Mouse (Mus musculus) heart, postnatal 14 days (tissue): ENCODE results near the gene Zfp82. TPM values are rescaled to one million over a fixed set of nuclear protein-coding genes. Genes with fewer than 3 reads are reported as not detected.

ENCODE experiments used
- DNase-seq, 2 experiments: peaks; one replicate each; pipeline ENCODE4 v3.0.0; 2021 to 2022
- intact Hi-C: fragments of 180-260 bp; cut with DNase I; formaldehyde crosslinking; loops from one replicate; pipeline ENCODE4 v1.15.1; 2025
- total RNA-seq, 2 experiments: library from RNA; stranded (reverse); gene quantifications; 2 replicates each; pipeline ENCODE4 v1.2.3; 2021

The Zfp82 gene
- total RNA-seq, 2 experiments from 2014 or later, result 2.0 to 2.1 TPM

DNA sequence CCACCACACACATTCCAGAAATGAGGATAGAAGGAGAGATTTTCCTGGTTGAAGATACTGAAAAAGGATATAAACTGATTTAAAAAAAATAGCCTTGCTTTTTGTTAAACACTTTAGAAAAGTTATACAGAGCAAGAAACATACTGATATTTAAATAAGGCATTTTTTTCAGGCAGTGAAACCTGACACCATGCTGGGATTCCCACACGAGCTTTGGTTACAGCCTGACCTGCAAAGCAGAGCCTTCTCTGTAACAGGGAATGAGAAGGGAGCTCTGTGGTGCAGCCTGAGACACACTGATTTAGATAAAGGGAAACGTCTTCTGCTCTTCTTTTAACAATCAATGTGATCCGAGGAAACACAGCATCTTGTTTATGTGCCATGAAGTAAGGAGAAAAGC is 19.1 kb downstream of the Zfp82 start:
- no peak for DNase-seq
- intact Hi-C loops, result no loop called here

GRCm38 (mm10) chr7:30050882-30051548 is 21.7 kb downstream of the Zfp82 start, which contains the start of gene Zfp14:
TSS of gene Zfp14 (minus strand) at chr7:30051380.
- intact Hi-C loops, result no loop called here

GRCm38 (mm10) chr7:30048126-30048525 is 24.6 kb downstream of the Zfp82 start:
- intact Hi-C loops, result no loop called here
- no peak for DNase-seq

More at GRCm38 (mm10) chr7:30050882-30051548, 21.7 kb downstream of the Zfp82 start, which contains the start of gene Zfp14:
- DNase-seq, result peak; percentile 90 to 92

DNA sequence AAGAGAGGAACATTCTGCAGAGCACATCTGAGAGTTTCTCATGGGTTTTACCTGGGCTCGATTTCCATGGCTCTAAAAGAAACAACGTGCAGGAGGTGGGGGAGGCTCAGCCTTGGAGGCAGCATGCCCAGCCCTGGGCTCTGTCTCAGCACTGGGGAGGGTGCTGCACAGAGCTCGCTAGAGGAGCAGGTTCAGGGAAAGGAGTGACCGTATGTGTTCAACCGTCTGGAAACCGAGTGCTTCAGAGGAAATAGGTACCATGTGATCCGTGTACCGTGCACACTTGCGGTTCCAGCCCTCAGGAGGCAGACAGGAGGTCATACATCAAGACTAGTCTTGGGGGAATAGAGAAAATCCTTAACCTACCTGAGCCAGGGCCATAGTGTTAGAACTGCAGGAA is 28.3 kb downstream of the Zfp82 start:
- DNase-seq, result no peak
- intact Hi-C loops, result no loop called here

DNA sequence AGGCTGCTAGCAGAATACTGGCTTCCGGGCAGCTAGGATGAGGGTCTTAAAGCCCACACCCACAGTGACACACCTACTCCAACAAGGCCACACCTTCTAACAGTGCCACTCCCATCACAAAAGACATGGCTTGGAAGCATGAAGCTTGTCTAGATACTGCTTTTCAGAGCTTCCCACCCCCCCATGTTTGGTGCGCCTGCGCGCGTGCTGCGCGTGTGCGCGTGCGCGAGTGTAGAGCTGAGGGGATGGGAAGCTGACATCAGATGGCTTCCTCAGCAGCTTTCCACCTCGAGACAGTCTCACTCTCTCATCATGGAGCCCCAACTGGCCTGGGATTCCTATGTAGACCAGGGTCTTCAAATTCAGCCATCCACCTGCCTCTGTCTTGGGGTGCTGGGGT is 38.4 kb downstream of the Zfp82 start:
- intact Hi-C loops, result no loop called here
- no peak for DNase-seq

DNA sequence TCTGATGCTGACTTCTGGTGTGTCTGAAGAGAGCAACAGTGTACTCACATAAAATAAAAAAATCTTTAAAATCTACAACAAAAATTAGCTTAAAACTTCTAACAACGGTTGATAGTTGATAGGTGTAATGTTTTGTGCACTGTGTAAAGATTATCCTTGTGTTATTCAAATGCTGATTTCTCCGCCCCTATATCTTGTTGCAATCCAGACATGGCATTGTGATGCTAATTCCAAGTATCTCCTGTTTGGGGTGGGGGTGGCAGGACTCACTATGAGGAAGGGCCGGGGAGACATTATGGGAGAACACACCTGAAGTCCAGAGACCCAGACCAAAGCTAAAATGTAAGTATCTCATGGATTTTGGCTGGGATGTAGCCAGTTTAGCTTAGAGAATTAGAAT is 41.3 kb downstream of the Zfp82 start:
- intact Hi-C loops, result no loop called here
- no peak for DNase-seq

GRCm38 (mm10) chr7:30030677-30031076 is 42.0 kb downstream of the Zfp82 start:
- intact Hi-C loops, result no loop called here

GRCm38 (mm10) chr7:30028572-30028971 is 44.1 kb downstream of the Zfp82 start:
- no peak for DNase-seq
- intact Hi-C loops, result no loop called here

More at GRCm38 (mm10) chr7:30030677-30031076, 42.0 kb downstream of the Zfp82 start:
- DNase-seq, result no peak

- no peak for DNase-seq
- intact Hi-C loops, result no loop called here
Observed at GRCm38 (mm10) chr7:30027331-30027730, 45.4 kb downstream of the Zfp82 start.

DNA sequence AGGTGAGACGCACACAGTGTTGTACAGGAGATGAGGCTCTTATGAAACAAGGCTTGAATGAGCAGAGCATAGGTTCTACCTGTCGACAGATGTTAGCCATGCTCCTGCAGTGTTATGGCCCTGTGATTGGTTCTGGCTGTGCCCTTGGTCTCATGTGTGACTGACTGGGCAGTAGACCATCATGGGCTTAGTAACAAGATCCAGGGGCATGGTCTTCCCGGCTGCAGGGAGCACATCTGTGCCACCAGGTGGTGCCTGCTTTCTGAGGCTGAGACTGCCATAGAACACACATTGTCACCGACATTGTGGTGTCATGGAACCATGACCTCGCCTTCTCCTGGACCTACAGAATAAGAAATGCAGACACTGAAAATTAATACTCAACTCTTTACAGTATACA is 47.3 kb downstream of the Zfp82 start:
- intact Hi-C loops, result no loop called here
- DNase-seq, result no peak

DNA sequence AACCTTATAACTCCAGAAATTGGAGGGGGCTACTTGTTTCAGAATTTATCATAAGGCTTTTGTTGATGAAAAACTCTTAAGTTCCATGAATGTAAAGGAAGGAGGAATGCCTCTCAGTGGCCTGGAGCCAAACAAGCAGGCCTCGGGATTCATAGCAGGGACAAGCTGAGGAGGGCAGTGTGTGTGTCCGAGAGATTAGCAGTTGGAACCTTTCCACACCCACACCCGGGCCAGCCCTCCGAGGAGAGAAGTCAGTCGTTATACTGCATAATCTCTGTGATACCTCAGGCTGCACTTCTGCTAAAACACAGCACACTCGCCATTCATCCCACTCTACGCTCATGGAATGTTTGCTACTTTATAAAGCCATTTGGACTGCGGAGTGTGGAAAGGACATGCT is 48.9 kb downstream of the Zfp82 start:
- no peak for DNase-seq
- intact Hi-C loops, result no loop called here

DNA sequence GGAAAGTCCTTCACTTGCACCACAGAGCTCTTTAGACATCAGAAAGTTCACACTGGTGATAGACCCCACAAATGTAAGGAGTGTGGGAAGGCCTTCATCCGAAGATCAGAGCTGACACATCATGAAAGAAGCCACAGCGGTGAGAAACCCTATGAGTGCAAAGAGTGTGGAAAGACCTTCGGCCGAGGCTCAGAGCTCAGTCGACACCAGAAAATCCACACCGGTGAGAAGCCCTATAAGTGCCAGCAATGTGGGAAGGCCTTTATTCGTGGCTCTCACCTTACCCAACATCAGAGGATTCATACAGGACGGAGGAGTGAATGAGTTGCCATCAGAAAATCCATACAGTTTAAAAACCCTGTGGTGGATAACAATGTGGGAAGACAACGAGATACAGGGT is 49.4 kb downstream of the Zfp82 start:
- intact Hi-C loops, result no loop called here
- no peak for DNase-seq

GRCm38 (mm10) chr7:30019543-30019942 is 53.2 kb downstream of the Zfp82 start:
- intact Hi-C loops, result no loop called here

GRCm38 (mm10) chr7:30017226-30017625 is 55.5 kb downstream of the Zfp82 start:
- intact Hi-C loops, result no loop called here
- no peak for DNase-seq

More at GRCm38 (mm10) chr7:30019543-30019942, 53.2 kb downstream of the Zfp82 start:
- no peak for DNase-seq

- peak; percentile 25 to 55 for DNase-seq
- intact Hi-C loops, result loop anchor here (2.0 kb wide), 1 partner anchor 76 kb away; no protein-coding TSS in a partner anchor
Observed at GRCm38 (mm10) chr7:30012956-30013363, 59.7 kb downstream of the Zfp82 start.

DNA sequence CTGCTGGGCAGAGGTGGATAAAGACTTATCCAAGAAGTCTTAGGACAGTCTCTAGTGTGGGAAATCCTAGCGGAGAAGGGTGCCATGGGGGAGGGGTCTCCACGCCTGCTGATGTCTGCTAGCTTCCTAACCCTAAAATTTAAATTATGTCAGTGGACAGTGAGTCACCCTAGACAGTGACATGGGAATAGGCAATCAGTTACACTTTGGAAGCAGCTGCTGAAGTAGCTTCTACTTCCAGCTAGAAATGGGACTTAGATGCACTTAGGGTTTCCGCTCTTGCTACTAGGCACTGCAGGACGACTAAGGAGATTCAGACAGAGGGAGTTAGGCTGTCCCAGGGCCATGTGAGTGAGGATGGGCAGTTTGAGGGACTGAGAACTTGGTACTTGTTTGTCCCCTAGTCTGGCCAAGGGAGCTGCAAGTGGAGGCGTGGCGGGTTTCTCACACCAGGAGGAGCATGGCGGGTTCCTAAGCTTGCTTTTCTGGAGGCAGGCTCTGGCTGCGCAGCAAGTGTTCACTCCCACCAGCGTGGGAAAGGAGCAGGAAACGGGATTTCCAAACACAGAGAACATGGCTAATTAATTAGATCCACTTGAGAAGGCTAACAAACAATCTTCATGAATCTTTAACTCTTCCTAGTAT is 62.0 kb downstream of the Zfp82 start:
- intact Hi-C loops, result no loop called here
- DNase-seq, result no peak

DNA sequence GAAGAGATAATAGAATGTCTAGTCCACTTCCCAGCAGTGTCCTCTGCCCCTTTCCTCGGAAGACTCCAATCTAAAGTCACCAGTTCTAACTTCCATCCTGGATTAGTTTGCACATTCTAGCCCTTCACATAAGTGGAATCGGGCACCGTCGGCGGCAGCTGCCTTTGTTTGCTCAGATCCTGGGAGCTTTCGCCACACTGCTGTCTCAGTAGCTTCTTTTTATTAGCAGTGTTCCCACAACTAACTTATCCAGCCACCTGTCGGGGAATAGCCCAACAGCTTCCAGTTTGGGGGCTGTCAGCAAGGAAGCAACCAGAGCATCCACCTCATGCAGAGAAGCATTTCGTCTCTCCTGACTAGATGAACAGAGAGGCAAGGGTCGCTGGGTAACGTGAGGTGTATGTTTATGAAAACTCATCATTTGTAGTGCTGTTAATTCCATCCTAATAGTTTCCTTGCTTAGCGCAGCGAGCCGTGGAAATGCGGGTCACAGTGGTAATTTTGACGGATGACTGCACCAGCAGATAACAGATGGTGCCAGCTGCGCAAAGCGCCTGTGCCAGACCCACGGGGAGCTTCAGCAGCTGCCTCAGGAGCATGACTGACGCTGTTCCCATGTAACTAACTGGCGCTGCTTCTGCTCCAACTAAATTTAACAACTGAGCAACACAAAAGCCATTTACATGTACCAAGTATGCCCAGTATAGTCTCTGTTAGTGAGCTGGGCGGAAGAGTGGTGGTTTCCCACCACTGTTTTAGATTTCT is 63.2 kb downstream of the Zfp82 start:
- DNase-seq, result peak; percentile 40 to 58
- intact Hi-C loops, result no loop called here

DNA sequence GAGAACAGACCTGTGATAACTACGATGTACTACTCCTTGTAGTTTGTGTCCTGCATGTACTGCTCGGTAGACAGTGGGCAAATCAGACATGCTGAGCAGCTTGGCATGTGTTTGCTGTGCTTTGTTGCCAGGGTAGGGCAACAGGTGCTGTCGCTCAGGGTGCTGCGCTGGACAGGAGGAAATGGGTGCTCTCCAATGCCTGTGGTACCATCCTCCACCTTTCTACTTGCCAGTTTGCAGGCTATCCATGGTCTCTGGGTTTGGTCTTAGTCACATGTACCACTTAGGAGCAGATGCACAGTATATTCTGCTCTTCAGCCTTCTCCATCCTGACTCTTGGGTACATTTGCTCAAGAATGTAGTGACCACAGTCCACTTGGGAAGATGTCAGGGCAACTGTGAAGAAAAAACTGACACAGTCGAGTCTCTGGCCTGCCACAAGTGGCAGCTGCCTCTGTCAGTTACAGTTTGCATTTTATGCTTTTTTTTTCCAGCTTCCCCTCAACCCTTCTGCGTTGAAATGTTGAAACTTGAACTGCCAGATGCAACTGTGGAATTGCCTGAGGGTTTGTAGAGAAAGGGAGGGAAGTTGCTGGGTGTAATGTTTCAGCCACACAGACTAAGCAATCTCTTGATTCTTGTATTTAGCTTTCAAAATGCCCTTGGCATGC is 64.5 kb downstream of the Zfp82 start:
- intact Hi-C loops, result no loop called here

DNA sequence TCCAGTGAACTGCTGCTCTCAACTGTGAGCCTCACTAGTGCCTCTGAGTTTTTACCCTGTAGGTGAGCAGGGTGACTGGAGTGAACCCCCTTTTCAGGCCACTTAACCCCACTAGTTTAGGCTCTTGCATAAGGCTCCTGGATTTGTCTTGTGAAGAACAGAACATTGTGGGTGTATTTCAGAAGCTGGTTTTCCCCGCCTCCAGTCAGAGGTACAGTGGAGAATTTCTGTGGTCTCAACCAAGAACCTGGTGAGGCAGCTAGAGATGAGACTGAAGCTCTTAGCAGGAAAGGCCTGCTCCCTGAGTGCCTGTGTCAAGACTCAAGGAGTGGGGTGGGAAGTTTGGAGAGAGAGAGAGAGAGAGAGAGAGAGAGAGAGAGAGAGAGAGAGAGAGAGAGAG is 65.1 kb downstream of the Zfp82 start:
- no peak for DNase-seq
- intact Hi-C loops, result no loop called here

More for the DNA sequence above, 64.5 kb downstream of the Zfp82 start:
- DNase-seq, result no peak
